Mouse (Mus musculus) liver, embryonic 12.5 days (tissue): Measurements from ENCODE around the gene Zfhx3. TPM values are rescaled to one million over a fixed set of nuclear protein-coding genes. Genes with fewer than 3 reads are reported as not detected.

Experiments used
- ATAC-seq: fragments of 200-750 bp; cut with Nextera tagmentation; 2 replicates; pipeline ENCODE4 v1.8.0; 2017; ENCODE audit warnings: moderate number of reproducible peaks, mild to moderate bottlenecking, moderate library complexity
- H3K27ac ChIP-seq: fragments of 300-500 bp; sonication (generic); 2 replicates; pipeline ENCODE4 v1.5.1; 2016; ENCODE audit warnings: mild to moderate bottlenecking
- H3K27me3 ChIP-seq: fragments of 300-500 bp; sonication (generic); replicated peaks from 2 replicates; pipeline ENCODE4 v1.6.1; 2016; ENCODE audit warnings: mild to moderate bottlenecking, moderate library complexity
- H3K36me3 ChIP-seq: fragments of 300-500 bp; sonication (generic); 2 replicates; pipeline ENCODE4 v1.6.1; 2016; ENCODE audit warnings: mild to moderate bottlenecking, moderate library complexity
- H3K4me1 ChIP-seq: fragments of 300-500 bp; sonication (generic); 2 replicates; pipeline ENCODE4 v1.6.1; 2016
- H3K4me2 ChIP-seq: fragments of 300-500 bp; sonication (generic); 2 replicates; pipeline ENCODE4 v1.6.1; 2016; ENCODE audit warnings: mild to moderate bottlenecking, moderate library complexity
- H3K4me3 ChIP-seq: fragments of 300-500 bp; sonication (generic); 2 replicates; pipeline ENCODE4 v1.5.1; 2016; ENCODE audit warnings: mild to moderate bottlenecking, moderate library complexity
- H3K9ac ChIP-seq: fragments of 300-500 bp; sonication (generic); 2 replicates; pipeline ENCODE4 v1.6.1; 2016; ENCODE audit warnings: mild to moderate bottlenecking, moderate library complexity
- H3K9me3 ChIP-seq: fragments of 300-500 bp; sonication (generic); replicated peaks from 2 replicates; pipeline ENCODE4 v1.6.1; 2016; ENCODE audit warnings: mild to moderate bottlenecking, moderate library complexity
- WGBS: fragments of 180-500 bp; shearing (Covaris S2); methylation state at CpG from one replicate; pipeline ENCODE4 v1.1.7; 2016; ENCODE audit not compliant: insufficient replicate concordance; 5-methylcytosine and 5-hydroxymethylcytosine counted together
- polyA plus RNA-seq: library from polyadenylated mRNA; unstranded; fragments of >200 nt; fragmentation: Nextera tagmentation; extraction: Ambion mirVana; gene quantifications from 2 replicates; pipeline ENCODE4 v1.2.1, GENCODE M21; 2016

Gene Zfhx3
- polyA plus RNA-seq, 1 experiment from 2014 or later: 2.4 TPM

GRCm38 (mm10) chr8:108510641-108511325 lies 568.3 kb downstream of the Zfhx3 start:
- Histone ChIP-seq H3K4me3 (no peak overlapping the region), H3K4me1 (no peaks in the 10 kb centered on the region), H3K36me3 (no peaks in the 10 kb centered on the region), H3K9me3 (no peaks in the 10 kb centered on the region), H3K9ac (no peak overlapping the region), H3K27me3 (no peaks in the 10 kb centered on the region), H3K27ac (no peak overlapping the region), H3K4me2 (no peak overlapping the region)
- WGBS: 72% methylated on average over 14 of the region's 14 CpGs
- no peak for ATAC-seq

- H3K4me1 ChIP-seq: no peaks in the 10 kb centered on the region
- H3K27ac ChIP-seq: no peak overlapping the region
- no peak overlapping the region for H3K4me3 ChIP-seq
- no peaks in the 10 kb centered on the region for H3K9me3 ChIP-seq
- ATAC-seq: no peak
- H3K36me3 ChIP-seq: no peaks in the 10 kb centered on the region
- no peaks in the 10 kb centered on the region for H3K27me3 ChIP-seq
- H3K4me2 ChIP-seq: no peak overlapping the region
- 80% methylated on average over 7 of the region's 7 CpGs for WGBS
- no peak overlapping the region for H3K9ac ChIP-seq
Measured at GRCm38 (mm10) chr8:108518116-108518515, 575.7 kb downstream of the Zfhx3 start.

DNA sequence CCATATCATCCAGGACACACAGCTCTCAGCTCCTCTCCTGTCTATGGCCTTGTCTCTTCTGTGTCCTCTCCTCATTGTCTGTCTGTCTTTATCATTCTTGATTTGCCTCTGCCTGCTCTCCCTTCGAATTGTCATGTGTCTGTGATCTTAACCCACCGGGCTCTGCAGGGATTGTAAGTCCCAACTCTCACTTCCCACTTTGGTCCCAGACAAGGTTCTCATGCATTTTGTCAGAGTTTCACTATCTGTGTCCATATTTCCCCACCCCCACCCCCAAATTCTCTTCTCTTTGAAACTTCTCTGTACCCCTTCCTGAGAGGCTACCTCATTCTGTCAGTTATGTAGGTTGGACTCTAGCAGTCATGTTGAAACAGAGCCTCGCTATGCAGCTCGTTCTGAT lies 579.6 kb downstream of the Zfhx3 start:
- H3K36me3 ChIP-seq: no peaks in the 10 kb centered on the region
- H3K9ac ChIP-seq: no peak overlapping the region
- no peak overlapping the region for H3K4me2 ChIP-seq
- no peaks in the 10 kb centered on the region for H3K4me1 ChIP-seq
- H3K27me3 ChIP-seq: no peaks in the 10 kb centered on the region
- H3K9me3 ChIP-seq: no peaks in the 10 kb centered on the region
- no peak overlapping the region for H3K27ac ChIP-seq
- 61% methylated on average over 4 of the region's 4 CpGs for WGBS
- no peak for ATAC-seq
- H3K4me3 ChIP-seq: no peak overlapping the region

GRCm38 (mm10) chr8:108529421-108529820 lies 587.0 kb downstream of the Zfhx3 start:
- WGBS: 75% methylated on average over 7 of the region's 7 CpGs
- no peak overlapping the region for H3K9ac ChIP-seq
- H3K36me3 ChIP-seq: no peaks in the 10 kb centered on the region
- no peaks in the 10 kb centered on the region for H3K9me3 ChIP-seq
- ATAC-seq: no peak
- H3K4me1 ChIP-seq: no peaks in the 10 kb centered on the region
- no peak overlapping the region for H3K27ac ChIP-seq
- no peak overlapping the region for H3K4me2 ChIP-seq
- H3K27me3 ChIP-seq: no peaks in the 10 kb centered on the region
- no peak overlapping the region for H3K4me3 ChIP-seq

DNA sequence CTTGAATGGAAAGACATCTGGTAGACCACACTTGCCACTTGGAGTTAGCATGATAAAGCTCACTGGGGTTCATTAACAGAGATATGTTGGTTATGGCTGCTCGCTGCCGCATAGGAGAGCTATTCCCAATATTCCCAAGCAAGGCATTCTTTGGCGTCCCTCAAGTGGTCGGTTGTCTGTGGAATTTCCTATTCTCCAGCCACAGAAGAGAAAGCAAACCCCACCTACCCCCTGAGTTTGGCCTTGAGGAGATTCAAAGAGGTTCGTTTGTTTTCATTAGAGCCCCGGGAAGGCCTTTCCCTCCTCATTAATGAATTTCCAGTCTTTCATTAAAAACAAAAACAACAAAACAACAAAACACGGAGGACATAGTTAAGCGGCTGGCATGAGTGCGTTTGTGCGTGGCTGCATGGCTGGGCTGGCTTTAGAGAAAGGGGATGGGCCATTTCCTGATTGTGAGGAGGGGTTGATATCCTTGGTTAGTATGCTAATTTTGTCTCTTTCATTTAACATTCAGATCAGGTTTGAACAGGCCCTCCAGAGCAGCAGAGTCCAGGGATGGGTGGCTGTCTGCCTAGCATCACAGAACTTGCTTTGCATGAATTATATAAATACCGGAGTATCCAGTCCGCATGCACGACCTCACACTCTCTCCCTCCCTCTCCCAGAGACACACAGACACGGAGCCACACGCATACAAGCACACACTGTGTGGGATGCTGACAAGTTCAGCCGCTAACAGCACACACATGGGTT lies 592.9 kb downstream of the Zfhx3 start:
- Histone ChIP-seq H3K27me3 (no peaks in the 10 kb centered on the region), H3K9ac (no peak overlapping the region), H3K27ac (no peak overlapping the region), H3K4me2 (no peak overlapping the region), H3K9me3 (no peaks in the 10 kb centered on the region), H3K36me3 (no peaks in the 10 kb centered on the region), H3K4me1 (no peaks in the 10 kb centered on the region), H3K4me3 (no peak overlapping the region)
- no peak for ATAC-seq
- WGBS: 72% methylated on average over 16 of the region's 16 CpGs

GRCm38 (mm10) chr8:108536186-108536585 lies 593.7 kb downstream of the Zfhx3 start:
- H3K9me3 ChIP-seq: no peaks in the 10 kb centered on the region
- no peaks in the 10 kb centered on the region for H3K4me1 ChIP-seq
- ATAC-seq: no peak
- H3K36me3 ChIP-seq: no peaks in the 10 kb centered on the region
- H3K4me2 ChIP-seq: no peak overlapping the region
- 71% methylated on average over 7 of the region's 7 CpGs for WGBS
- no peak overlapping the region for H3K27ac ChIP-seq
- H3K4me3 ChIP-seq: no peak overlapping the region
- H3K27me3 ChIP-seq: no peaks in the 10 kb centered on the region
- no peak overlapping the region for H3K9ac ChIP-seq

DNA sequence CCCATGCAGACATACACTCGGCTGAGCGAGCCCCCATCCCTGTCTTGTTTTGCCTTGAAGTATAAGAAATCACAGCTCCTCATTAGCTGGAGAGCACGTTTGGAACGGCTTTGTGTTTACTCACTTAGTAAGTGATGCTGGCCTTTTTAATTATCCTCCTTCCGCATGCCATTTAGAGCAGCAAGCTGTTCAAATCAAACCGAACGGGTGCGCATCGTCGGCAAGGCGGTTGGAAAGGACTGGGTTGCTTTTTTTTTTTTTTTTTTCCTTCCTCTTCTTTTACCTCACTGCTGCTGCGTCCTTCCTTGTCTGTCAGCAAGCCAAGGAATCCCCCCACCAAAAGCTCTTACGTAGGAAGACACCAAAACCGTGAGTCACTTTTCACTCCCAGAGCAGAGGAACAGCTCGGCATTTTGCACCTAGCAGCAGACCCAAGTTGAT lies 594.5 kb downstream of the Zfhx3 start:
- WGBS: 77% methylated on average over 15 of the region's 15 CpGs
- no peaks in the 10 kb centered on the region for H3K9me3 ChIP-seq
- H3K4me1 ChIP-seq: no peaks in the 10 kb centered on the region
- ATAC-seq: no peak
- H3K9ac ChIP-seq: no peak overlapping the region
- no peak overlapping the region for H3K4me2 ChIP-seq
- H3K4me3 ChIP-seq: no peak overlapping the region
- no peaks in the 10 kb centered on the region for H3K36me3 ChIP-seq
- no peaks in the 10 kb centered on the region for H3K27me3 ChIP-seq
- no peak overlapping the region for H3K27ac ChIP-seq

- Histone ChIP-seq H3K4me3 (no peak overlapping the region), H3K4me1 (no peaks in the 10 kb centered on the region), H3K36me3 (no peaks in the 10 kb centered on the region), H3K9ac (no peak overlapping the region), H3K27ac (no peak overlapping the region), H3K4me2 (no peak overlapping the region), H3K27me3 (no peaks in the 10 kb centered on the region), H3K9me3 (no peaks in the 10 kb centered on the region)
- ATAC-seq: no peak
- WGBS: 76% methylated on average over 25 of the region's 25 CpGs
Measured at GRCm38 (mm10) chr8:108537686-108538551, 595.5 kb downstream of the Zfhx3 start.

- no peak overlapping the region for H3K9ac ChIP-seq
- no peaks in the 10 kb centered on the region for H3K9me3 ChIP-seq
- H3K36me3 ChIP-seq: no peaks in the 10 kb centered on the region
- no peak overlapping the region for H3K4me3 ChIP-seq
- H3K4me2 ChIP-seq: no peak overlapping the region
- no peak overlapping the region for H3K27ac ChIP-seq
- 40% methylated on average over 8 of the region's 8 CpGs for WGBS
- no peaks in the 10 kb centered on the region for H3K27me3 ChIP-seq
- H3K4me1 ChIP-seq: no peaks in the 10 kb centered on the region
- no peak for ATAC-seq
Measured at GRCm38 (mm10) chr8:108538929-108539555, 596.6 kb downstream of the Zfhx3 start.

DNA sequence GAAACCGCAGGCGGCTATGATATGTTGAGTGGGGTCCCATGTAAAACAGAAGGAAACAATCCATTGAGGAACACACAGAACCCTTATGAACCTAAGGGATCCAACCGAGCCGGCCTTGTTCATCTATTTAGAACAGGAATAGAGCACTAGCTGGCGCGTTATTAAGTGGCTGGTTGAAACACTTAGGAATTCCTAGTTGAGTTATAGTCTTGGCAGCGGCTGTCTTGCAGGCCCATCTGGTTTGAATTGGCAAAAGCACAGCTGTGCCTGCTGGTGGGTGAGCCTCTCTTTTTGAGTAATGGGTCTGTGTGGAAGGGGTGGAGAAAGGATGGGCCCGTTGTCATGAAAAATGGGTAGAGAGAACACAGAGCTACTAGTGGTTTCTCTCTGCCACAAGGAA lies 610.1 kb downstream of the Zfhx3 start:
- Histone ChIP-seq H3K4me2 (no peak overlapping the region), H3K4me3 (no peak overlapping the region), H3K27me3 (no peaks in the 10 kb centered on the region), H3K9ac (no peak overlapping the region), H3K4me1 (no peaks in the 10 kb centered on the region), H3K36me3 (no peaks in the 10 kb centered on the region), H3K9me3 (no peaks in the 10 kb centered on the region), H3K27ac (no peak overlapping the region)
- 81% methylated on average over 8 of the region's 8 CpGs for WGBS
- ATAC-seq: no peak

DNA sequence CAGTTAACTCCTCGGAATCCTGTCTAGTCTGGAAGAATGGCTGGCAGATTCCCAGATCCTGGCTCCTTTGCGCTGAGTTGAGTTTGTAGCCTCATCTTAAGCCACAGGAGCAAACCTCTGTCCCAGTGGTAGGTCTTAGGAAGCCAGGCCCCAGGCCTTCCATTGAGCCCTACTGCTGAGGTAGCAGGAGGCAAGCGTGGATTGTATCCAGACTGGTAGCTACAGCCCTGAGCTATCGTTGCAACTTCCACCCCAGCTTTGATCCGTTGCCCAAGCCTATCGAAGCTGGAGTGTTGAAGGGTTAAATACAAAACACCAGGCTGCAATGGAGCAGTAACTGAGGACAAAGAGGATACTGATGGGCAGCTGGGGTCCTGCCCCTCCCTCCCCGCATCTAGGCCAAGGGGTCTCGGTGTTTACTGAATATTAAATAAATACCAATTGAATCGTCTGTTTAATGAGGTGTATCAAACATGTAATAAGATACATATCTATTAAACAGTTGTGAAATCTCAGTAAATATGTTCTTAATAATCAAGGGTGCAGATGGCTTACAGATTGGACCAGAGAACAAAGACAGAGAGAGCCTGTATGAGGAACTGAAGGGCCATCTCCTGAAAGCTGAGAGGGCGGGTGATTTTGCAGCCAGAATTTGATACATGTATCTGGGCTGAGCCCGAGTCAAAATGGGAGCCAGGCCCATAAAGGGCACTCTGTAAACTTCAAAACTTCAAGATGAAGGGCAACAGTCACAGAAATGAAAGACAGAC lies 611.5 kb downstream of the Zfhx3 start:
- Histone ChIP-seq H3K9ac (no peak overlapping the region), H3K9me3 (no peaks in the 10 kb centered on the region), H3K4me1 (no peaks in the 10 kb centered on the region), H3K4me2 (no peak overlapping the region), H3K27me3 (no peaks in the 10 kb centered on the region), H3K4me3 (no peak overlapping the region), H3K27ac (no peak overlapping the region), H3K36me3 (no peaks in the 10 kb centered on the region)
- no peak for ATAC-seq
- whole genome bisulfite sequencing: 72% methylated on average over 11 of the region's 11 CpGs
